Mouse (Mus musculus) liver, postnatal 0 days (tissue): ENCODE measurements around the gene Sec14l2. TPM values are rescaled to one million over a fixed set of nuclear protein-coding genes. Genes with fewer than 3 reads are reported as not detected.

ENCODE experiments used
- ATAC-seq: fragments of 200-750 bp; cut with Nextera tagmentation; 2 replicates; pipeline ENCODE4 v1.8.0; 2017; ENCODE audit warnings: mild to moderate bottlenecking, moderate library complexity
- DNase-seq: peaks from one replicate; pipeline ENCODE4 v3.0.0-alpha.2; 2016
- H3K27ac ChIP-seq: fragments of 300-500 bp; sonication (generic); 2 replicates; pipeline ENCODE4 v1.5.1; 2014; ENCODE audit warnings: antibody characterized with exemption, moderate library complexity, mild to moderate bottlenecking, low read depth
- H3K27me3 ChIP-seq: fragments of 300-500 bp; sonication (generic); 2 replicates; pipeline ENCODE4 v1.6.1; 2014; ENCODE audit warnings: low read length, control low read depth, mixed read lengths; ENCODE audit not compliant: insufficient read depth
- H3K36me3 ChIP-seq: fragments of 300-500 bp; sonication (generic); replicated peaks from 2 replicates; pipeline ENCODE4 v1.6.1; 2014; ENCODE audit warnings: mild to moderate bottlenecking, control low read depth, low read length, moderate library complexity, mixed read lengths; ENCODE audit not compliant: insufficient read depth
- H3K4me1 ChIP-seq: fragments of 300-500 bp; sonication (generic); 2 replicates; pipeline ENCODE4 v1.6.1; 2014; ENCODE audit warnings: antibody characterized with exemption, mild to moderate bottlenecking, control low read depth; ENCODE audit not compliant: insufficient read depth
- H3K4me2 ChIP-seq: fragments of 300-500 bp; sonication (generic); 2 replicates; pipeline ENCODE4 v1.6.1; 2014; ENCODE audit warnings: low read depth, mild to moderate bottlenecking, low read length, moderate library complexity, mixed read lengths
- H3K4me3 ChIP-seq: fragments of 300-500 bp; sonication (generic); 2 replicates; pipeline ENCODE4 v1.5.1; 2014; ENCODE audit warnings: low read depth, low read length
- H3K9ac ChIP-seq: fragments of 300-500 bp; sonication (generic); replicated peaks from 2 replicates; pipeline ENCODE4 v1.6.1; 2014; ENCODE audit warnings: mild to moderate bottlenecking, moderate library complexity
- H3K9me3 ChIP-seq: fragments of 300-500 bp; sonication (generic); 2 replicates; pipeline ENCODE4 v1.6.1; 2016; ENCODE audit warnings: mild to moderate bottlenecking, control low read depth, low read length, mixed read lengths
- CTCF ChIP-seq: sonication (generic); IDR thresholded peaks from 2 replicates; pipeline ENCODE4 v1.5.1; 2016; ENCODE audit warnings: antibody characterized with exemption, low read depth
- EP300 ChIP-seq: IDR thresholded peaks from 2 replicates; pipeline ENCODE4 v1.6.1; 2016; ENCODE audit warnings: antibody characterized with exemption, low read depth, mild to moderate bottlenecking
- WGBS: fragments of 180-500 bp; shearing (Covaris S2); extraction: QIAGEN DNeasy Blood & Tissue Kit; methylation state at CpG from one replicate; pipeline ENCODE4 v1.1.7; 2014; ENCODE audit not compliant: insufficient replicate concordance; 5-methylcytosine and 5-hydroxymethylcytosine counted together
- polyA plus RNA-seq: library from polyadenylated mRNA; unstranded; fragments of >200 nt; fragmentation: Nextera tagmentation; extraction: Ambion mirVana; gene quantifications from 2 replicates; pipeline ENCODE4 v1.2.1, GENCODE M21; 2015

Gene Sec14l2
- polyA plus RNA-seq, 1 experiment from 2014 or later = 54.2 TPM

DNA sequence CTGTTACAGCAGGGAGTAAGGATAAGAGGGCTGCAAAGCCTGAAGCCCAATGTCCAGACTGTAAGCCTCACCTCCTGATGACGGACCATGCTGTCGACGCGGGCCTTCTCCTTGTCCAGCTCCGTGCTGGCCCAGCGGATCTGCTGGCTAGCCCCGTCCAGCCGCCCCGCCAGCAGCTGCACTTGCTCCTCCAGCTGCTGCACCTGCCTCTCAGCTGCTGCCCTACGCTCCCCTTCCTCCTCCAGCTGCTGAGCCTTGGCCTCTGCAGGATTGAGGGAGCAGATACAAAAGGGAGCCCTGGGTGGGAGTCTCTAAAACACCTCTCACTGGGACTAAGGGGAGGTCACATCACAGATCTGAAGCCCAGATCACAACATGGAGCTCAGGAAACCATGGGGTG is 23.9 kb upstream of the Sec14l2 start:
- H3K4me3 ChIP-seq = no peak overlapping the region
- no peaks in the 10 kb centered on the region for H3K27me3 ChIP-seq
- WGBS = 82% methylated on average over 10 of the region's 10 CpGs
- no peak overlapping the region for H3K27ac ChIP-seq
- H3K9ac ChIP-seq = no peak overlapping the region
- DNase-seq (no peak), ATAC-seq (no peak)
- no peaks in the 10 kb centered on the region for H3K9me3 ChIP-seq
- H3K4me2 ChIP-seq = no peak overlapping the region
- H3K4me1 ChIP-seq = no peaks in the 10 kb centered on the region
- TF ChIP-seq CTCF (no peak), EP300 (no peak)
- H3K36me3 ChIP-seq = peaks cover 11% of the 10 kb centered on the region

DNA sequence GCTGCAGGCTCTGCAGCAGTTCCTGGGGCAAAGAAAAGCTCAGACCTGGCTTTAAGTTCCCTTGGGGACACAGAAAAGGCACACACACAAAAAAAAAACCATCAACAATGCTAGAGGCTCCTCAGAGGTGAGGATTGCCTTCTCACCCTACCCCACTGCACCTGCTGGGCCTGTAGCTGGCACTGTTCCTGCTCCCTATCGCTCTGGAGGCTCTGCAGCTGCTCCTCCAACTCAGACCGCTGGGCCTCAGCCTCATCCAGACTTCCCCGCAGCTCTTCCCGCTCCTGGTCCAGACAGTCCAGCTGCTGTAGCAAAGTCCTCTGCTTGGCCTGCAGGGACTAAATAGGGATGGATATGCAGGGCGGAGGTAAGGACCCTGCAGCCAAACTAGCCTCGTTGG is 23.2 kb upstream of the Sec14l2 start:
- H3K9ac ChIP-seq = no peak overlapping the region
- H3K9me3 ChIP-seq = no peaks in the 10 kb centered on the region
- no peak overlapping the region for H3K4me2 ChIP-seq
- H3K4me3 ChIP-seq = no peak overlapping the region
- no peak for DNase-seq
- no peaks in the 10 kb centered on the region for H3K4me1 ChIP-seq
- ATAC-seq = no peak
- WGBS = 84% methylated on average over 6 of the region's 6 CpGs
- no peak for TF ChIP-seq EP300
- TF ChIP-seq CTCF = no peak
- no peaks in the 10 kb centered on the region for H3K27me3 ChIP-seq
- peaks cover 16% of the 10 kb centered on the region for H3K36me3 ChIP-seq
- no peak overlapping the region for H3K27ac ChIP-seq

DNA sequence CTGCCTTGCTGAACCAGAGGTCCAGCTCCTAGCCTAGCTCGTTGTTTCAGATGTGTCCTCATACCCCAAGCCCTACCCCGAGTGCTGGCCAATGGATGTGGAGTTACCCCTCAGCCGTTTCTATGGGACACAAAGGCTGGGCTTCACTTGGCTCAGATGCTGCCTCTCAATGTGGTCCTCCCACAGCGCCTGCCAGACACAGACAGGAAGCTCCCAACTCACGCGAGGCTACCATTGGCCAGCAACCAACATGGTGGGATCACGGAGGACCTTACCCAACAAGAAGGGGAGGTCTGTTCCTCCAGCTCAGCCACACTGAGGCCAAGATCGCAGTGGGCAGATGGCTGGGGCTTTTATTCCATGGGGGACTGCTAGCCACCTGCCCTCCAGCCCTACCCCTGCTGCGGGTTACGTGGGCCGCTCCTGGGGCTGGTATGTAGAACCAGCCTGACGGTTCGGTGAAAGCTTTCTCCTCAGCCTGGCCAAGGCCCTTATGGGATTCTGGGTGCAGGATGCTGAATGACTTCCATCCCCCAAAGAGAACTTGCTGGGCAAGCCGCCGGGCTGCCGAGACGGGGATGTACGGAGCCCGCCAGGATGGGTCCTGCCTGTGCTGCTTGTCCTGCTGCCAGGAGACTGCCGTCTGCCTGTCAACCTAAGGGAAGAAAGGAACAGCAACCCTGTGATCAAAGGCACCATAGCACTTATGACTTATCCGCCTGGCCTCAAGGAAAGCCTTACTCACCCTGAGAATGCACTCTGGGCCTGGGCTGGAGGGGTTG is 20.3 kb upstream of the Sec14l2 start:
- Histone ChIP-seq H3K9me3 (no peaks in the 10 kb centered on the region), H3K4me2 (no peak overlapping the region), H3K27ac (no peak overlapping the region), H3K36me3 (peaks cover 28% of the 10 kb centered on the region), H3K27me3 (no peaks in the 10 kb centered on the region), H3K4me3 (no peak overlapping the region), H3K9ac (no peak overlapping the region), H3K4me1 (no peaks in the 10 kb centered on the region)
- no peak for TF ChIP-seq CTCF
- no peak for TF ChIP-seq EP300
- WGBS = 88% methylated on average over 21 of the region's 21 CpGs
- ATAC-seq (no peak), DNase-seq (no peak)

DNA sequence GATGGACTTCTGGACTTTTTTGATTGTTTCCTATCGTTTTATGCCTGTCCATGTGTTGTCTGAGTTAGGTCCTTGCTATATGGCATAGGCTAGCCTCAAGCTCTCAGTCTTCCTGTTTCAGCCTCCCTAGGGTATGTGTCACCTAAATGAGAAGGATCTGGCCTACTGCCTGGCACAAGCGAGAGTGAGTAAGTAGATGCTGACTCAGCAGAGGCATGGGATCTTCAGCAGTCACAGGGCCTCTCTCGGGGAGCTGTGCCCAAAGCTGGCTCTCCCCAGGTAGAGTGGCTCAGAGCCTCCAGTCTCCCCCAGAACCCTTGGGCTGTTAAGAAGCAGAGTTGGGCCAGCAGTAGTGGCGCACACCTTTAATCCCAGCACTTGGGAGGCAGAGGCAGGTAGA is 19.1 kb upstream of the Sec14l2 start:
- Histone ChIP-seq H3K27ac (no peak overlapping the region), H3K27me3 (no peaks in the 10 kb centered on the region), H3K9me3 (no peaks in the 10 kb centered on the region), H3K9ac (no peak overlapping the region), H3K4me2 (no peak overlapping the region), H3K4me3 (no peak overlapping the region), H3K4me1 (no peaks in the 10 kb centered on the region), H3K36me3 (peaks cover 28% of the 10 kb centered on the region)
- DNase-seq (no peak), ATAC-seq (no peak)
- 73% methylated on average over 4 of the region's 4 CpGs for WGBS
- no peak for TF ChIP-seq CTCF
- TF ChIP-seq EP300 = no peak

DNA sequence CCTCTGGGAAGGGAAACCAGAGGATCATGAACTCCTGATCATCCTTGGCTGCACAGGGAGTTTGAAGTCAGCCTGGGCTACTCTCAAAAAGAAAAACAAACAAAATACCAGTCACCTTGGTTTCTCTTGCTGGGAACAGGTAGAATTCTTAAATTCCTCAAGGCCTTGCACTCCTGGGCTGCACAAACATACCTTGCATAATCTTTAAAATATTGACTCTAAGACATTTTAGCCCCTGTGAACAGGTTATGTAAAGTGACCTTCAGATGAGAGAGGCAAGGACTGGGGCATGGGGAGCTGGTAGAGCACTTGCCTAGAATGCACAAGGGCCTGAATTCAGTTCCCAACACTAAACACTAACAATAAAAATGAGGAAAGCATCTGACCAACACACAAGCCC is 18.3 kb upstream of the Sec14l2 start:
- no peak overlapping the region for H3K27ac ChIP-seq
- ATAC-seq (no peak), DNase-seq (no peak)
- no peaks in the 10 kb centered on the region for H3K4me1 ChIP-seq
- H3K27me3 ChIP-seq = no peaks in the 10 kb centered on the region
- H3K4me3 ChIP-seq = no peak overlapping the region
- peaks cover 28% of the 10 kb centered on the region for H3K36me3 ChIP-seq
- H3K4me2 ChIP-seq = no peak overlapping the region
- no peak overlapping the region for H3K9ac ChIP-seq
- no peaks in the 10 kb centered on the region for H3K9me3 ChIP-seq
- TF ChIP-seq CTCF (no peak), EP300 (no peak)

DNA sequence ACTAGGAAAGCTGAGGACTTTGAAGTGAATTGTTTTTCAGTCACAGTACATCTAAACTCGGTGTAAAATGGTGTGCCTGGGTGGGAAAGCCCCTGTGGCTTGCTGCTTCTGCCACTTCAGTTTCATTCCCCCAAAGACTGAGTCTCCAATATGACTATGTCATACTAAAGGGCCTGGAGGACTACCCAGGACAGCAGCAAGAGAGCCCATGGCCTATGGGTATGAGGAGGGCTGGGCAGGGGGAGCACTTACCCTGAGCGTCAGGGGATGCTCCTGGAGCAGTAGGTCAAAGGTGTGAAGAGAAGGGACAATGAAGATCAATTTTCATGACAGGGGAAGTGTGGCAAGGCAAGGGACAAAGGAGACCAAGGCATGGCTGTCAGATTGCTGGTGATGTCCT is 15.7 kb upstream of the Sec14l2 start:
- no peak overlapping the region for H3K27ac ChIP-seq
- no peak overlapping the region for H3K4me2 ChIP-seq
- no peak overlapping the region for H3K9ac ChIP-seq
- ATAC-seq = no peak
- no peaks in the 10 kb centered on the region for H3K27me3 ChIP-seq
- no peak for TF ChIP-seq CTCF
- TF ChIP-seq EP300 = no peak
- peaks cover 8% of the 10 kb centered on the region for H3K4me1 ChIP-seq
- 83% methylated on average over 2 of the region's 2 CpGs for WGBS
- no peaks in the 10 kb centered on the region for H3K9me3 ChIP-seq
- H3K4me3 ChIP-seq = no peak overlapping the region
- DNase-seq = no peak
- H3K36me3 ChIP-seq = peaks cover 28% of the 10 kb centered on the region
